Mouse (Mus musculus) gastrocnemius, adult 18-20 months (tissue): ENCODE results near the gene Qpct. TPM values are rescaled to one million over a fixed set of nuclear protein-coding genes. Genes with fewer than 3 reads are reported as not detected.

Experiments used
- DNase-seq: peaks from one replicate; pipeline ENCODE4 v3.0.0; 2021; ENCODE audit warnings: low spot score
- long read RNA-seq, 2 experiments: library from polyadenylated mRNA; stranded (forward); transcript quantifications; one replicate each; pipeline ENCODE4 v2.0.0; 2021
- total RNA-seq, 2 experiments: library from RNA; stranded (reverse); gene quantifications; 2 replicates each; pipeline ENCODE4 v1.2.3; 2021

Qpct gene
- total RNA-seq, result 1 to 10 TPM; 2.3 to 3.5 TPM
- long read RNA-seq, experiment 1, partial matches to known transcripts, result 0 of 4 reads
- long read RNA-seq, experiment 1, other reads (novel, unspliced or antisense), result 0 of 4 reads
- long read RNA-seq, experiment 2, partial matches to known transcripts, result 0 of 3 reads
- long read RNA-seq, experiment 2, other reads (novel, unspliced or antisense), result 0 of 3 reads

GRCm38 (mm10) chr17:79051606-79052005 is at the start of gene Qpct:
Gene Qpct (plus strand): TSS chr17:79051906.
- no peak for DNase-seq

DNA sequence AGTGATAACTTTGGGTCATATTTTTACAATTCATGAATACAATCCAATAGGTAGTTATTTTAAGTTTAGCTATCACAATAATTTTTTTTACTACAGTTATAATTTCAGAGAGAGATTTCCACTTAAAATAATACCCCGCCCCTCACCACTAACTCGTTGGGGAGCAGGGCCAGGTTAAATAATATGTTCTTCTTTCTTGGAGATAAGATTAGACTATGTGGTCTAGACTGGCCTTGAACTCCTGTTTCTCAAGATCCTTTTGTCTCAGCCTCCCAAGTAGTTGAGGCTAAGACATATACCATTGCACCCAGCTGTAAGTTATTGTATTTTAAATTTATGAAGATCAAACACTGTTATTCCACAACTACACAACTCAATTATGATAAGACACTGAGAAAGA is 38.1 kb upstream of the Qpct start:
- no peak for DNase-seq

DNA sequence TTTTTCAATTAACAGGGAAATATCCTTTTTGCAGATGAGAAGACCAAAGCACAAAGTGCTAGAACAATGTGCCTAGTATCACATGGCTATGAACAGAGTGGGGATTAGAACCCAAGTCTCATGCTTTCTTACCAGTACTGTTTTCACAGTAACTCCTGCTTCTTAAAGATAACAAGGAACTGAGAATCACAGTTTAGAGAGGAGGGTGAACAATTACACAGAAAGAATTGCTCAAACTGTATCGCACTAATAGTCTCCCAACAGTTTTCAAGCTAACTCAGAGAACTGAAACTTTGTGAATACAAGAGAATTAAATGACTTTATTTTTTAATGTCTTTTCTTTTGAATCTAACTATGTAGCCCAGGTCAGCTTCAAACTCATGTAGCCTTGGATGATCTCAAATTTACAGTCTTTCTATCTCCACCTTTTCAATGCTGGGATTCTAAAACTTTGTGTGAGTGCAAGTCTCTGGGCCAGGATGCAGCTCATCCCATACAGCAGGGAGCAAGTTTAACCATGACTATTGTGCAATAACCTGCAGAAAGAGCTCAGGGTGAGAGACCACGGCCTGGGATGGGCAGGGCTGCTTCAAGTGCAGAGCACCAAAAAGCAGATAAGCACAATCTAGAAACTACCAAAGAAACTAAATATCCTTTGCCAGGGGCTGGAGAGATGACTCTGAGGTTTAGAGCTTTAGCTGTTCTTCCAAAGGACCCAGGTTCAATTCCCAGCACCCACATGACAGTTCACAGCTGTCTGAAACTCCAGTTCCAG is 36.6 kb upstream of the Qpct start:
- DNase-seq, result no peak

GRCm38 (mm10) chr17:79015831-79016230 is 35.9 kb upstream of the Qpct start:
- no peak for DNase-seq

DNA sequence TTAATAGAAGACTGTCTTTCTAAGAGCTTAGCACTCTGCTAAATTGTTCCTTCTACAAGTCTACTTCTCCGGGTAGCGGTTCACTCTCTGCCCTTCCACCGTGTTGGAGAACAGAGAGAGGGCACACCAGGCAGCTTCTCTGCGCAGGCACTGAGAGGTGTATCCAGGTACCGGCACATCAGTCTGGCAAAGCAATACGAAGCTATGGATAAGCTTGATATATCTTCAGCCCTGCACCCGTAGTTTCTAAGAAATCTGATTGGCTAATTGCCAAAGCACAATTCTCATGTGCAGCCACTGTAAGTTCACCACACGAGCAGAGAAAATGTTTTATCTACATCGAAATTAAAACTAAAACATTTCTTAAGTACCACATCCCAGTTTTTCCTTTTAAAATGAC is 33.3 kb upstream of the Qpct start:
- DNase-seq, result no peak

GRCm38 (mm10) chr17:79019726-79020207 is 31.9 kb upstream of the Qpct start:
- DNase-seq, result peak; percentile 12

DNA sequence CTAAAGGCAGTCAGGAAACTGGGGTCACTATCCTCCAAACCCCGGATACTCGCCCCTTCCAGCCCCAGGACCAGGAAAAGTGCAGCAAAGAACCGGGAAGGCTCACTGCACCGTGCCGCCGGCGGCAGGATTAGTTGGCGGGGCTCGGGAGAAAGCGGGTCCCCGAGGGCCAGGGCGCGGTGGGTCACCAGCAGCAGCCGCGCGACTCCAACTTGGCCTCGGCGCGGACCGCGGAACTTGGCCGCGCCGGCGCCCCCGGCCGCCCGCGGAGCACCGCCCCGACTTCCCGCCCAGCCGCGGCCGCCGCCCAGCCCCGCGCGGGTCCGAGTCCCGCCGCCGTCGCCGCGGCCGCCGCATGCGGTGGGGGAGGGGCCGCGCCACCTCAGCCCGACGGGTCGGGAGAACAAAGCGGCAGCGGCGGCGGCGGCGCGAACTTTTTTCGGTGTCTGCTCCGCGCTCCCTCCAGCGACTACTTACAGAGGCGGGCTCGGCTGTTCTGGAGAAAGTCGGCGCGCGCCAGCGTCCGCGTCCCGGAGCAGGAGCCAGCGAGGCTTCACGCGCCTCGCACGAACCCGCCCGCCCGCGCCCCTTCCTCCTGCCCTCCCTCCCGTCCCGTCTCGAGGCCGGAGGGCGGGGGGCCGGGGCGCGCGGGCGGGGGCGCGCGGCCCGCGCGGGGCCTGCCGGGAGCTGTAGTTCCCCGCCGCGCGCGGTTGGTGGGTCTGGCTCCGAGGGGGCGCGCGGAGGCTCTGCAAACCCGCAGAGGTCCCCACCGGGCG is 31.3 kb upstream of the Qpct start, which contains the start of gene Prkd3:
TSS of gene Prkd3 (minus strand) at position 609 of the 776 bp plus-strand sequence.
- peak; percentile 47 for DNase-seq

DNA sequence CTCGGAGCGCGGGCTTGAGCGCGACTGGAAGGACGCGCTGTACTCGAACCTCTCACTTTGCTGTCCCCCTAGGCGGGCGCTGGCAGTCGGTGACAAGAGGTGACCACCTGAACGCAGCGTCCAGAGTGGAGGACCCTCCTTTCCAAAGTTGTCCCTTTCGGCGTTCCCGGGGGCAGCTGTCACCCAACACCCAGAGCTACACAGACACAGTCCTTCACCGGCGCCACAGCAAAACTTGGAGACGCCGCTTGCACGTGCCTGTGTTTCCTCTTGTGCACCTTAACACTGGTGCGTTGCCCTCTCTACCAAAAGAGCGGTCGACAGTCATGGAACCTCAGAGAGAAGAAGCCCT is 30.7 kb upstream of the Qpct start:
- DNase-seq, result no peak

GRCm38 (mm10) chr17:79022746-79023145 is 29.0 kb upstream of the Qpct start:
- no peak for DNase-seq

DNA sequence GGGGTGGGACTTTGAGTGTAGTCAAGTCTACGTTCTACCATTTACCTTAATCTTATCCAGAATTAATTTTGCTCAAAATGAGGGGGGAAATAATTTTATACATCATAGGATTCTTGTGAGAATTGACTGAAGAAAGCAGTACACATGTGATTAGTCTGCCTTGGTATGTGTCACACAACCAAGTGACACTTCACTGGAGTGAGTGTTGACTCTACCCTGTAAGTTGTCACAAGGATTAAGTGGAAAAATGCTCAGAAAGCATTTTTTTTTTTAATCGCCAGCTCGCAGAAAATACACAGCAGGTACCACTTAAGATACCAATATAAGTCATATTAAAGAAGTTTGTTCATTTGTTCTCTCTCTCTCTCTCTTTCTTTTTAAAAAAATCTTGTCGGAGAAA is 27.2 kb upstream of the Qpct start:
- DNase-seq, result no peak

GRCm38 (mm10) chr17:79029226-79029625 is 22.5 kb upstream of the Qpct start:
- DNase-seq, result no peak

DNA sequence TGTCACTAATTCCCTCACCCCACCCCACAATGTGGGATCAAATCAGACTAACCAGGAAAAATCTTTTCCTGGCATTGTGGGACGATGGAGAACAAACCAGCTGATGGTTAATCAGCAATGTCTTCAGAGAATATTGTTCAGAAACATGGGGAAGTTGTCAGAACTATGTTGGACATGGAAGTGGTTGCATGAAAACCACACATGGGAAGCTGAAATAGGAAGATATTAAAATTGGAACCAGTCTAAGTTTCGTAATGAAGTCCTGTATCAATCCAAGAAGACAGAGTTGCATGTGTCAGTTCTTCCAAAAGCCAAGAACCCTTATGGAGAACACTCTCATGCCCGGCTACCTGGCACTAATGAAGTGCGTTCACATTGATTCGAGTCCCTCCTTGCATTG is 20.1 kb upstream of the Qpct start:
- no peak for DNase-seq

- no peak for DNase-seq
These were observed 18.9 kb upstream of the Qpct start for GRCm38 (mm10) chr17:79032782-79033181.

GRCm38 (mm10) chr17:79039660-79040059 is 12.0 kb upstream of the Qpct start:
- no peak for DNase-seq

GRCm38 (mm10) chr17:79043705-79044104 is 8.0 kb upstream of the Qpct start:
- DNase-seq, result no peak

- peak; percentile 50 for DNase-seq
These were observed 544 bp downstream of the Qpct start for GRCm38 (mm10) chr17:79052088-79052812.

DNA sequence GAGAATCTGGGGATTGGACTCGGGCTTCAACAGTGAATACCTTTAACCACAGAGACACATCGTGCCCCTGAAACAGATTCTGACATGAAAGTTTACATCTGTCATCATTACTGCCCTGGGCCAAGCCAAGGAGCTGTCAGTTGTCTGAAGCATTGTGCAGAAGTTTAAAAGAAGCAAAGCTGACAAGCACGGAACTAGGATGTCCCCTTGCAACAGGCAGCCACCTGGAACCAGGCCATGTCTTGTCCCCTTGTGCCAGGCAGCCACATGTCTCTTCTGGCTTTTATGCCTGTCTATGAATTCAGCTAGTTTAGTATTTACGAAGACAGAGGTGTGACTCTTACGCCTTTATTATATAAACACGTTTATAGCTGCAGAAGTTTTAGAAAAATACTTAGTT is 6.6 kb downstream of the Qpct start:
- DNase-seq, result no peak

DNA sequence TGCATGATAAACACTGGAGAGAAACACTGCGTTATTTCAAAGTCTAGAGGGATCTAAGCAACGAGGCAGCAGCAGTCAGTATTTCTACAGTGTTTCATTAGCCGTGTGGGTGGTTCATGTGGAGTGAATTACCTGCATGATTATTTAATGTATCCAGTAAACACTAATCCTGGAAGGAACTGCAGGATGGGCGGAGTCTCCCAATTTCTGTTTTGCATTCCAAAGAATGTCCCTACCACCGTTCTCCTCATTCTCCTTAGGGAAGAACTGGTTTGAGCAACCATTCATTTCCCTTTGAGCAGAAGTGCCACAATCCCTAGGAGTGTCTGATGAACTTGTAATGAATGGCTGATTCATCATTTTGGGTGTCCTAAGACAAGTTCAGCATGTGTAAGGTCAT is 8.5 kb downstream of the Qpct start:
- no peak for DNase-seq

GRCm38 (mm10) chr17:79064250-79064649 is 12.5 kb downstream of the Qpct start:
- DNase-seq, result no peak

GRCm38 (mm10) chr17:79068581-79068980 is 16.9 kb downstream of the Qpct start:
- DNase-seq, result no peak

DNA sequence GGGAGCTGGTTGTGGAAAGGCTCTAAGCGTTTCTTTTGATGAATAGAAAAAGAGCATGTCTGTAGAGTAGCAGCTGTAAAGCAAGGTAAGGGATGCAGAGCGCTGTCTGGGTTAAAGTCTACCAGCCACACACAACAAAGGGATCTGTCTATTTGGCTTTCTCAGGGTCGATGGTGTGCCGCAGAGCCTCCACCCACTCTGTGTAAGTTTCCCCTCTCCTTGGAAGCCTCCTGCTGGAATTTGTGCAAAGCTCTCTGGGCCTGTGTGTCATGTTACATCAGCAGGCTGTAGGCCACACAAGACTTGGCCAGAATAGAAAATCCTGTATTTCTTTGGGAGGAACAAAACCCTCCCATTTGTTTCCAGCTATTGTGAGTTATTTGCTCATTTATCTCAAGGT is 17.3 kb downstream of the Qpct start:
- peak; percentile 24 for DNase-seq
